Comparison of ENCODE assay signal across 10 mouse cellular contexts in genomic region chr13:44301936-44302335, GRCm38 (mm10).
DNase-seq lines count a peak whose midpoint lies in the region; ATAC-seq and TF ChIP-seq lines count a peak whose summit lies in the region.
"Had no signal": no experiment of that assay in that cellular context is flagged by ENCODE, and none has a peak within 500 bp of the region (broad histone marks: within the 10 kb centered on the region; RNA-seq: fewer than 3 reads in every experiment).

No protein-coding gene starts in this region.

- H3K27me3 ChIP-seq in intestine, embryonic 16.5 days (replicated peaks; ENCODE audit: control insufficient read depth, insufficient read depth, low read length) = no peaks in the 10 kb centered on the region
- no peaks in the 10 kb centered on the region for H3K27me3 ChIP-seq in intestine, postnatal 0 days (replicated peaks; ENCODE audit: control insufficient read depth, insufficient read depth, low read length)
- no peaks in the 10 kb centered on the region for H3K27me3 ChIP-seq in heart, postnatal 0 days (ENCODE audit: control insufficient read depth, insufficient read depth, low read length)
- no peaks in the 10 kb centered on the region for H3K27me3 ChIP-seq in myocyte (ENCODE audit: control insufficient read depth, insufficient read depth, insufficient read length)
- no peaks in the 10 kb centered on the region for H3K27me3 ChIP-seq in midbrain, embryonic 15.5 days (replicated peaks)
- H3K27me3 ChIP-seq: embryonic facial prominence, embryonic 12.5 days; limb, embryonic 12.5 days had no signal

- peak; percentile 38; the same call in 1 of the 2 replicates for ATAC-seq in intestine, embryonic 16.5 days
- no peak for ATAC-seq in intestine, postnatal 0 days
- peak; percentile 69 for ATAC-seq in heart, postnatal 0 days (ENCODE audit: insufficient read depth, low read depth)
- no peak for ATAC-seq in midbrain, embryonic 15.5 days (replicated peaks)

- no peak overlapping the region for H3K27ac ChIP-seq in intestine, embryonic 16.5 days (ENCODE audit: low read length)
- H3K27ac ChIP-seq in intestine, postnatal 0 days (ENCODE audit: low read depth, low read length) = no peak overlapping the region
- H3K27ac ChIP-seq in heart, postnatal 0 days (ENCODE audit: low read depth) = no peak overlapping the region
- no peak overlapping the region for H3K27ac ChIP-seq in midbrain, embryonic 15.5 days
- H3K27ac ChIP-seq: embryonic facial prominence, embryonic 12.5 days; limb, embryonic 12.5 days had no signal

- no peaks in the 10 kb centered on the region for H3K79me2 ChIP-seq in myocyte (ENCODE audit: control insufficient read depth, insufficient read depth)

- DNase-seq in cerebellum, adult 8-10 months = peak; percentile 63
- peak; percentile 64 for DNase-seq in heart, postnatal 0 days (ENCODE audit: low spot score)
- no peak for DNase-seq in thymus, postnatal 10 days (ENCODE audit: low spot score in 2 of 2)
- DNase-seq in embryo, embryonic 10.5 days (ENCODE audit: low spot score) = no peak

- H3K4me3 ChIP-seq in intestine, embryonic 16.5 days (ENCODE audit: low read length) = no peak overlapping the region
- no peak overlapping the region for H3K4me3 ChIP-seq in intestine, postnatal 0 days (ENCODE audit: low read depth, low read length)
- H3K4me3 ChIP-seq in heart, postnatal 0 days (ENCODE audit: low read depth, low read length) = no peak overlapping the region
- H3K4me3 ChIP-seq in myocyte = no peak overlapping the region
- no peak overlapping the region for H3K4me3 ChIP-seq in midbrain, embryonic 15.5 days
- H3K4me3 ChIP-seq: embryonic facial prominence, embryonic 12.5 days; limb, embryonic 12.5 days had no signal

- H3K4me2 ChIP-seq in intestine, embryonic 16.5 days (ENCODE audit: low read depth, low read length) = no peak overlapping the region
- H3K4me2 ChIP-seq in intestine, postnatal 0 days (replicated peaks; ENCODE audit: low read depth) = no peak overlapping the region
- H3K4me2 ChIP-seq in heart, postnatal 0 days (ENCODE audit: low read depth, low read length) = peak overlapping the region; percentile 43
- peak overlapping the region; percentile 45 for H3K4me2 ChIP-seq in myocyte (ENCODE audit: low read depth)
- H3K4me2 ChIP-seq in midbrain, embryonic 15.5 days = no peak overlapping the region
- H3K4me2 ChIP-seq: embryonic facial prominence, embryonic 12.5 days; limb, embryonic 12.5 days had no signal

- H3K36me3 ChIP-seq in intestine, embryonic 16.5 days (ENCODE audit: control insufficient read depth, insufficient read depth, low read length) = no peaks in the 10 kb centered on the region
- H3K36me3 ChIP-seq in intestine, postnatal 0 days (ENCODE audit: control insufficient read depth, insufficient read depth) = no peaks in the 10 kb centered on the region
- H3K36me3 ChIP-seq in heart, postnatal 0 days (replicated peaks; ENCODE audit: control insufficient read depth, insufficient read depth, low read length) = no peaks in the 10 kb centered on the region
- no peaks in the 10 kb centered on the region for H3K36me3 ChIP-seq in myocyte (ENCODE audit: control insufficient read depth, insufficient read depth)
- no peaks in the 10 kb centered on the region for H3K36me3 ChIP-seq in midbrain, embryonic 15.5 days (replicated peaks)
- H3K36me3 ChIP-seq: embryonic facial prominence, embryonic 12.5 days; limb, embryonic 12.5 days had no signal

- H3K9ac ChIP-seq in intestine, embryonic 16.5 days (ENCODE audit: low read depth, low read length) = no peak overlapping the region
- no peak overlapping the region for H3K9ac ChIP-seq in intestine, postnatal 0 days (ENCODE audit: low read depth, low read length)
- no peak overlapping the region for H3K9ac ChIP-seq in heart, postnatal 0 days (replicated peaks; ENCODE audit: low read depth, low read length)
- no peak overlapping the region for H3K9ac ChIP-seq in midbrain, embryonic 15.5 days
- H3K9ac ChIP-seq: embryonic facial prominence, embryonic 12.5 days; limb, embryonic 12.5 days had no signal

- 70% methylated on average over 10 of the region's 10 CpGs for WGBS in intestine, embryonic 16.5 days
- 59% methylated on average over 10 of the region's 10 CpGs for WGBS in intestine, postnatal 0 days
- WGBS in heart, postnatal 0 days = 25% methylated on average over 10 of the region's 10 CpGs
- 78% methylated on average over 10 of the region's 10 CpGs for WGBS in midbrain, embryonic 15.5 days

- no peak for TF ChIP-seq POLR2A in myocyte (IDR thresholded peaks at IDR 0.05; ENCODE audit: insufficient read length, low read depth)

- TF ChIP-seq CTCF in intestine, postnatal 0 days (IDR thresholded peaks at IDR 0.05; ENCODE audit: low read depth) = no peak
- no peak for TF ChIP-seq CTCF in heart, postnatal 0 days (IDR thresholded peaks at IDR 0.05; ENCODE audit: low read depth)

- no peak for TF ChIP-seq EP300 in heart, postnatal 0 days (IDR thresholded peaks at IDR 0.05; ENCODE audit: low read depth)

- H3ac ChIP-seq in myocyte (ENCODE audit: control insufficient read depth, insufficient read length) = no peak overlapping the region

- 0 out of 2 replicates have a peak, but pooled peaks cover 3% of the 10 kb centered on the region for H3K4me1 ChIP-seq in intestine, embryonic 16.5 days (ENCODE audit: control insufficient read depth, insufficient read depth, low read length)
- no peaks in the 10 kb centered on the region; the same call in 1 of the 2 replicates for H3K4me1 ChIP-seq in intestine, postnatal 0 days (replicated peaks; ENCODE audit: control insufficient read depth, insufficient read depth, low read length)
- H3K4me1 ChIP-seq in heart, postnatal 0 days (ENCODE audit: control insufficient read depth, insufficient read depth) = no peaks in the 10 kb centered on the region
- no peaks in the 10 kb centered on the region for H3K4me1 ChIP-seq in midbrain, embryonic 15.5 days
- H3K4me1 ChIP-seq: embryonic facial prominence, embryonic 12.5 days; limb, embryonic 12.5 days had no signal

- H3K9me3 ChIP-seq in intestine, embryonic 16.5 days (ENCODE audit: control insufficient read depth, low read length) = no peaks in the 10 kb centered on the region
- no peaks in the 10 kb centered on the region for H3K9me3 ChIP-seq in intestine, postnatal 0 days (ENCODE audit: control insufficient read depth)
- no peaks in the 10 kb centered on the region for H3K9me3 ChIP-seq in heart, postnatal 0 days (replicated peaks; ENCODE audit: control insufficient read depth, low read length)
- H3K9me3 ChIP-seq in midbrain, embryonic 15.5 days = no peaks in the 10 kb centered on the region
- H3K9me3 ChIP-seq: embryonic facial prominence, embryonic 12.5 days; limb, embryonic 12.5 days had no signal

TF ChIP-seq in myocyte, 11 proteins besides CTCF, POLR2A, EP300 and RAD21:
- TF ChIP-seq MYOG (IDR thresholded peaks at IDR 0.05; ENCODE audit: control insufficient read depth in 1 of 3, insufficient read depth in 1 of 3, insufficient read length in 2 of 3, low read depth in 2 of 3) (peak in 2 of 3 experiments; percentile 62 to 75), TCF3 (IDR thresholded peaks at IDR 0.05; ENCODE audit: insufficient read length, low read depth) (no peak), USF1 (IDR thresholded peaks at IDR 0.05; ENCODE audit: low read depth) (no peak), REST (IDR thresholded peaks at IDR 0.05; ENCODE audit: insufficient read depth, insufficient read length) (no peak), MAX (IDR thresholded peaks at IDR 0.05; ENCODE audit: low read depth) (no peak), SRF (IDR thresholded peaks at IDR 0.05; ENCODE audit: control insufficient read depth, insufficient read length, low read depth) (no peak), POLR2AphosphoS2 (IDR thresholded peaks at IDR 0.05; ENCODE audit: insufficient read length, low read depth) (no peak), CEBPB (IDR thresholded peaks at IDR 0.05; ENCODE audit: insufficient read depth, poor library complexity, severe bottlenecking) (no peak), MYOD1 (IDR thresholded peaks at IDR 0.05; ENCODE audit: control insufficient read depth in 1 of 3, insufficient read length in 2 of 3, low read depth in 2 of 3) (peak; percentile 39 to 86 (median 59))

Comparison
In these comparisons a context has a peak if more than half of its experiments do, and no peak if none do; other contexts are left out.
1. ATAC-seq: peak in intestine, embryonic 16.5 days (single experiment) and heart, postnatal 0 days (single experiment); none in intestine, postnatal 0 days (single experiment) and midbrain, embryonic 15.5 days (single experiment).
2. H3K4me2 ChIP-seq: peak in heart, postnatal 0 days (single experiment) and myocyte (single experiment); none in intestine, embryonic 16.5 days (single experiment), intestine, postnatal 0 days (single experiment) and midbrain, embryonic 15.5 days (single experiment).
3. DNase-seq: peak in cerebellum, adult 8-10 months (single experiment) and heart, postnatal 0 days (single experiment); none in thymus, postnatal 10 days (0 of 2) and embryo, embryonic 10.5 days (single experiment).